Mouse (Mus musculus): ENCODE measurements around the gene Sox3. TPM values are rescaled to one million over a fixed set of nuclear protein-coding genes. Genes with fewer than 3 reads are reported as not detected.
A peak's percentile ranks its signal among the peaks of the same experiment; 100 is the strongest.

The Sox3 gene
- total RNA-seq (2012; rRNA removed), result 1.2 and 2.1 TPM in 2 replicates

DNA sequence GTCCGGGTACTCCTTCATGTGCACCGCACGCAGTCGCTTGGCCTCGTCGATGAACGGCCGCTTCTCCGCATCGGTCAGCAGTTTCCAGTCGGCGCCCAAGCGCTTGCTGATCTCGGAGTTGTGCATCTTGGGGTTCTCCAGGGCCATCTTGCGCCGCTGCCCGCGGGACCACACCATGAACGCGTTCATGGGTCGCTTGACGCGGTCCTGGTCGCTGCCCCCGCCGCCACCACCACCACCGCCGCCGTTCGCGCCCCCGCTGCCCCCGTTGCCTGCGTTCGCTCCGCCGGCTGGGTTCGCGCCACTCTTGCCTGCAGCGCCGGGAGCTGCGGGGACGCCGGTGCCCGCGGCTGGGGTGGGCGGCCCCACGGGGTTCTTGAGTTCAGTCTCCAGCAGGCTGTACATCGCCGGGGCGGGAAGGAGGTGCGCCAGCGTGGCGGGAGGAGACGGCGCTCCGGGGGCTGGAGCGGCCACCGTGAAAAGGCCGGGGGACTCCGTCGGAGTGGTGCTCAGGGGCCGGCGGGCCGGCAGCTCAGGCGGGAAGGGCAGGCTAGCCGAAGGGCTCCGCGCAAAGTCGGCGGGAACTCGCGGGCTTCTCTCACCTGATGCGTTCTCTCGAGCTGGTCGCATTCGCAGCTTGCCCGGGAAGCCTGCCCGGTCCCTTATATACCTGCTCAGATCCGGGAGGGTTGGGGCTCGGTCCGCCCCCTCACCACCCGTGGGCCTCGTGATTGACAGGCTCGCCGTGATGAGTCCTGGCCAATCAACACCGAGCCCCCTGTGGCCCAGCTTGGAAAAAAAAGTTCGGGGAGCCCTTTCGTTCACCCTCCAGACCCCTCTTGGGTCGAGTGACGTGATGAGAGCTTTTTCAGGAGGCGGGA lies at the start of gene Sox3:
Gene Sox3 (minus strand): TSS at position 630 of the 881 bp plus-strand sequence.
- Histone ChIP-seq H3K9ac (ENCODE audit: insufficient read depth, low read depth, low read length, poor library complexity, severe bottlenecking) (peak within 1 kb of the TSS; percentile 71), H3K9me3 (ENCODE audit: control insufficient read depth, insufficient read depth, low read depth, low read length) (no peaks in the 10 kb centered on the region), H3K4me3 (ENCODE audit: insufficient read depth in 1 of 2, low read depth in 1 of 2, low read length in 2 of 2, poor library complexity in 1 of 2, severe bottlenecking in 1 of 2) (peak within 1 kb of the TSS; percentile 70 to 74), H3K27ac (ENCODE audit: insufficient read depth, low read depth, low read length, poor library complexity, severe bottlenecking) (no peak within 1 kb of the TSS), H3K36me3 (ENCODE audit: control insufficient read depth, insufficient read depth, low read length, poor library complexity, severe bottlenecking) (no peaks in the 10 kb centered on the region), H3K4me1 (ENCODE audit: control insufficient read depth in 2 of 2, insufficient read depth in 2 of 2, low read length in 2 of 2, poor library complexity in 1 of 2) (peaks cover 0 to 3% of the 10 kb centered on the region in 2 experiments; a peak in 1 of 4 replicates)
- TF ChIP-seq ZC3H11A (IDR thresholded peaks at IDR 0.05; ENCODE audit: borderline replicate concordance, low read depth, low read length) (no peak), ZNF384 (IDR thresholded peaks at IDR 0.05; ENCODE audit: low read depth, low read length) (0 out of 2 replicates have a peak, but pooled peaks have one; percentile 13), MAFK (IDR thresholded peaks at IDR 0.05; ENCODE audit: insufficient read depth, low read depth, low read length) (no peak), CHD2 (IDR thresholded peaks at IDR 0.05; ENCODE audit: low read depth, low read length) (no peak), HCFC1 (IDR thresholded peaks at IDR 0.05; ENCODE audit: borderline replicate concordance, insufficient read depth, low read length) (no peak)
- in situ Hi-C loops (cut with MboI; ENCODE audit: low sequenced_read_pairs in 2 of 2, unreplicated experiment in 2 of 2), result loop anchor here in 1 of 2 experiments (10.0 kb wide), 1 partner anchor 388 kb away; no protein-coding TSS in a partner anchor
- DNase-seq (ENCODE audit: low read depth, low spot score), result no peak

DNA sequence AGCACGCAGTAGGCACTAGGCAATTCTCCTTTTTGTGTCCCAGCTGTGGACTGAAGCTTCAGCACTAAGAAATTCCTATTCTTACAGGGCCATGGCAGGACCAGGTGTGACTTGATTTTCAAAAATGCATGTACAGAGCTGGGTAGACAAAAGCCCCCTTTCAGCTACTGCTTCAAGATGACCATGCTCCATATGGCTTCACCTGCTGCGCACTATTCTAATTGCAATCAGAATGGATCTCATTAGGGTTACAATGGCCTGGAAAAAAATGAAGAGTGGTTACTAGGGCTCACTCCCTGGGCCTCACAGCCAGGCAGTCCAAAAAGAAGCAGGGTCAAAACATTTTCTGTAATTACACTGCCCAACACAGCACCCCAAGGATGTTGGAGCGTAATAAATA lies 47.0 kb upstream of the Sox3 start:
- in situ Hi-C loops (cut with MboI; ENCODE audit: low sequenced_read_pairs in 2 of 2, unreplicated experiment in 2 of 2), result no loop called here

DNA sequence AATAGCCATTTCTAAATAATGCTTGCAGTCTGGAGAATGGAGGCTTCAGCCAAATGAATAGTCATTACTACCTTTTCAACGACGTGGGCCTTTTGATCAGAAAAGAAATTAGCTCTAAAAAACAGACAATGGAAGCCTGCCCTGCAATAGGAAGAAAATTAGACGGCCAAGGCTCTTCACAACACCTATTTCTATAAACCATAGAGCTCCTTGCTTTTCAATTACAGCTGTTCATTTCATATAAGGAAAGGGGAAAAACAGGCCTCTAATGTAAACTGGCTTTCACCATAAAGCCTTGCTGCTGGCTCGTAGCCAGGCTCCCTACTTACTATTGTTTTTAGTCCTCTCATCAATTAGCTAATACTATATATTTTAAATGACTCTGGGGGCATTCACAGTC lies 6.3 kb upstream of the Sox3 start:
- Histone ChIP-seq H3K9me3 (ENCODE audit: control insufficient read depth, insufficient read depth, low read depth, low read length) (no peaks in the 10 kb centered on the region), H3K4me1 (ENCODE audit: control insufficient read depth in 2 of 2, insufficient read depth in 2 of 2, low read length in 2 of 2, poor library complexity in 1 of 2) (peaks cover 0 to 3% of the 10 kb centered on the region in 2 experiments; a peak in 1 of 4 replicates), H3K4me3 (ENCODE audit: insufficient read depth in 1 of 2, low read depth in 1 of 2, low read length in 2 of 2, poor library complexity in 1 of 2, severe bottlenecking in 1 of 2) (no peak overlapping the region), H3K36me3 (ENCODE audit: control insufficient read depth, insufficient read depth, low read length, poor library complexity, severe bottlenecking) (no peaks in the 10 kb centered on the region), H3K9ac (ENCODE audit: insufficient read depth, low read depth, low read length, poor library complexity, severe bottlenecking) (no peak overlapping the region), H3K27ac (ENCODE audit: insufficient read depth, low read depth, low read length, poor library complexity, severe bottlenecking) (no peak overlapping the region)
- DNase-seq (ENCODE audit: low read depth, low spot score), result no peak
- no peak for TF ChIP-seq HCFC1 (IDR thresholded peaks at IDR 0.05; ENCODE audit: borderline replicate concordance, insufficient read depth, low read length)
- TF ChIP-seq CHD2 (IDR thresholded peaks at IDR 0.05; ENCODE audit: low read depth, low read length), result no peak
- no peak for TF ChIP-seq ZNF384 (IDR thresholded peaks at IDR 0.05; ENCODE audit: low read depth, low read length)
- no peak for TF ChIP-seq MAFK (IDR thresholded peaks at IDR 0.05; ENCODE audit: insufficient read depth, low read depth, low read length)
- no peak for TF ChIP-seq ZC3H11A (IDR thresholded peaks at IDR 0.05; ENCODE audit: borderline replicate concordance, low read depth, low read length)
- in situ Hi-C loops (cut with MboI; ENCODE audit: low sequenced_read_pairs in 2 of 2, unreplicated experiment in 2 of 2), result loop anchor here in 1 of 2 experiments (10.0 kb wide), 1 partner anchor 395 kb away; no protein-coding TSS in a partner anchor

More for the DNA sequence above, 47.0 kb upstream of the Sox3 start:
- no peaks in the 10 kb centered on the region for H3K36me3 ChIP-seq (ENCODE audit: control insufficient read depth, insufficient read depth, low read length, poor library complexity, severe bottlenecking)
- no peaks in the 10 kb centered on the region for H3K4me1 ChIP-seq (ENCODE audit: control insufficient read depth in 2 of 2, insufficient read depth in 2 of 2, low read length in 2 of 2, poor library complexity in 1 of 2)
- no peak overlapping the region for H3K9ac ChIP-seq (ENCODE audit: insufficient read depth, low read depth, low read length, poor library complexity, severe bottlenecking)
- no peaks in the 10 kb centered on the region for H3K9me3 ChIP-seq (ENCODE audit: control insufficient read depth, insufficient read depth, low read depth, low read length)
- no peak for DNase-seq (ENCODE audit: low read depth, low spot score)
- no peak overlapping the region for H3K27ac ChIP-seq (ENCODE audit: insufficient read depth, low read depth, low read length, poor library complexity, severe bottlenecking)
- TF ChIP-seq HCFC1 (IDR thresholded peaks at IDR 0.05; ENCODE audit: borderline replicate concordance, insufficient read depth, low read length), result no peak
- TF ChIP-seq ZC3H11A (IDR thresholded peaks at IDR 0.05; ENCODE audit: borderline replicate concordance, low read depth, low read length), result no peak
- no peak for TF ChIP-seq CHD2 (IDR thresholded peaks at IDR 0.05; ENCODE audit: low read depth, low read length)
- TF ChIP-seq ZNF384 (IDR thresholded peaks at IDR 0.05; ENCODE audit: low read depth, low read length), result no peak
- no peak for TF ChIP-seq MAFK (IDR thresholded peaks at IDR 0.05; ENCODE audit: insufficient read depth, low read depth, low read length)
- H3K4me3 ChIP-seq (ENCODE audit: insufficient read depth in 1 of 2, low read depth in 1 of 2, low read length in 2 of 2, poor library complexity in 1 of 2, severe bottlenecking in 1 of 2), result no peak overlapping the region

DNA sequence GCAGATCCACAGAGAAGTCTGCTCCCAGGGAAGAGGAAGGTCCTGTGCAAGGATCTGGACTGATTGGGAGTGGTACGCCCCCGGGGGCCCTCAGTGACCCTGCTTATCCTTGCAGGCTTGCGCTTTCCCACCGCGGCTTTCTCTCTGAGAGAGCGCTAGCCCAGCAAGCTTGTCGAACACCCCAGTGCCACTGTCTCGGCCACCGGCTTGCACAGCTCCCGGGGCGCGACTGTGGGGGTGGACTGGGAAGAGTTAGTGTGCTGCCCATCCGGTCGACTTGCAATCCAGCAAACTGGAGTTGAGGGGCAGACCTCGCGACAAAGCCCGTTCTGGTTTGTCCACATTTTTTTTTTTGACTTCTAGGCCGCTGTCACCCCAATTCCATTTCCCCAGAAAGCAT lies 5.4 kb upstream of the Sox3 start:
- Histone ChIP-seq H3K36me3 (ENCODE audit: control insufficient read depth, insufficient read depth, low read length, poor library complexity, severe bottlenecking) (no peaks in the 10 kb centered on the region), H3K4me3 (ENCODE audit: insufficient read depth in 1 of 2, low read depth in 1 of 2, low read length in 2 of 2, poor library complexity in 1 of 2, severe bottlenecking in 1 of 2) (no peak overlapping the region), H3K9ac (ENCODE audit: insufficient read depth, low read depth, low read length, poor library complexity, severe bottlenecking) (no peak overlapping the region), H3K9me3 (ENCODE audit: control insufficient read depth, insufficient read depth, low read depth, low read length) (no peaks in the 10 kb centered on the region), H3K27ac (ENCODE audit: insufficient read depth, low read depth, low read length, poor library complexity, severe bottlenecking) (no peak overlapping the region), H3K4me1 (ENCODE audit: control insufficient read depth in 2 of 2, insufficient read depth in 2 of 2, low read length in 2 of 2, poor library complexity in 1 of 2) (peaks cover 0 to 3% of the 10 kb centered on the region in 2 experiments; a peak in 1 of 4 replicates)
- DNase-seq (ENCODE audit: low read depth, low spot score), result no peak
- TF ChIP-seq CHD2 (IDR thresholded peaks at IDR 0.05; ENCODE audit: low read depth, low read length), result no peak
- TF ChIP-seq ZC3H11A (IDR thresholded peaks at IDR 0.05; ENCODE audit: borderline replicate concordance, low read depth, low read length), result no peak
- TF ChIP-seq MAFK (IDR thresholded peaks at IDR 0.05; ENCODE audit: insufficient read depth, low read depth, low read length), result no peak
- no peak for TF ChIP-seq ZNF384 (IDR thresholded peaks at IDR 0.05; ENCODE audit: low read depth, low read length)
- TF ChIP-seq HCFC1 (IDR thresholded peaks at IDR 0.05; ENCODE audit: borderline replicate concordance, insufficient read depth, low read length), result no peak
- in situ Hi-C loops (cut with MboI; ENCODE audit: low sequenced_read_pairs in 2 of 2, unreplicated experiment in 2 of 2), result loop anchor here in 1 of 2 experiments (10.0 kb wide), 1 partner anchor 394 kb away; no protein-coding TSS in a partner anchor

Data from ES-E14 (cell line).